Mouse (Mus musculus): ENCODE measurements around the gene Gm853. TPM values are rescaled to one million over a fixed set of nuclear protein-coding genes. Genes with fewer than 3 reads are reported as not detected.

Gm853 gene
- polyA plus RNA-seq, 1 experiment, result not detected

GRCm38 (mm10) chr4:130183023-130183422, 39.2 kb downstream of the Gm853 start:
- TF ChIP-seq EP300 (IDR thresholded peaks at IDR 0.05; ENCODE audit: insufficient read depth, low read depth, low read length) (no peak), POLR2A (IDR thresholded peaks at IDR 0.05; ENCODE audit: insufficient read depth, low read length) (no peak), CTCF (IDR thresholded peaks at IDR 0.05; ENCODE audit: low read depth, low read length) (no peak)
- no peak overlapping the region for H3K4me3 ChIP-seq (ENCODE audit: low read depth, low read length)
- no peaks in the 10 kb centered on the region for H3K27me3 ChIP-seq (ENCODE audit: control insufficient read depth, insufficient read depth, low read length, poor library complexity, severe bottlenecking)
- no peak overlapping the region for H3K27ac ChIP-seq (ENCODE audit: insufficient read depth, low read length)
- H3K9ac ChIP-seq (ENCODE audit: low read depth, poor library complexity, severe bottlenecking), result no peak overlapping the region
- no peaks in the 10 kb centered on the region for H3K9me3 ChIP-seq (replicated peaks; ENCODE audit: control insufficient read depth, insufficient read depth, low read length, poor library complexity, severe bottlenecking)
- no peaks in the 10 kb centered on the region for H3K4me1 ChIP-seq (ENCODE audit: control insufficient read depth, insufficient read depth, low read length)
- no peaks in the 10 kb centered on the region for H3K36me3 ChIP-seq (ENCODE audit: control insufficient read depth, insufficient read depth, low read length, poor library complexity, severe bottlenecking)

DNA sequence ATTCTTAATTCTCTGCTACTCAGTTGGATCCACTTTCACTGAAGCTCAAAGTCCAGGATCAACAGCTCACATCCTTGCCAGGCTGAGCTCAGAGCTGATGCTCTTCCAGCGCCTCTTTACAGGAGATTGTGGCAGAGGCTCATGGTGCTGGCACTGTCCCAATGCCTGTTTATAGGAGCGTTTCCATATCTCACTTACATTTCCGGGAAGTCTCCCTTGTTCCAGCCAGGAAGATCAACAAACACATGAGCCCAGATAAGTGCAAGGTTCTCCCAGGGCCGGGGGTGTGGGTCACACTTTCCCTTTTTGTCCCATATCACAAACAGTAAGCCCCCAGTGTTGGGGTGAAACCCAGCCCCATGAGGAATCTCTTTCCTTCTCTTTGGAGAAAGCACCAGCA, 40.3 kb downstream of the Gm853 start:
- Histone ChIP-seq H3K27ac (ENCODE audit: insufficient read depth, low read length) (no peak overlapping the region), H3K9ac (ENCODE audit: low read depth, poor library complexity, severe bottlenecking) (no peak overlapping the region), H3K27me3 (ENCODE audit: control insufficient read depth, insufficient read depth, low read length, poor library complexity, severe bottlenecking) (no peaks in the 10 kb centered on the region), H3K9me3 (replicated peaks; ENCODE audit: control insufficient read depth, insufficient read depth, low read length, poor library complexity, severe bottlenecking) (no peaks in the 10 kb centered on the region), H3K4me3 (ENCODE audit: low read depth, low read length) (no peak overlapping the region), H3K4me1 (ENCODE audit: control insufficient read depth, insufficient read depth, low read length) (no peaks in the 10 kb centered on the region), H3K36me3 (ENCODE audit: control insufficient read depth, insufficient read depth, low read length, poor library complexity, severe bottlenecking) (no peaks in the 10 kb centered on the region)
- TF ChIP-seq CTCF (IDR thresholded peaks at IDR 0.05; ENCODE audit: low read depth, low read length) (no peak), EP300 (IDR thresholded peaks at IDR 0.05; ENCODE audit: insufficient read depth, low read depth, low read length) (no peak), POLR2A (IDR thresholded peaks at IDR 0.05; ENCODE audit: insufficient read depth, low read length) (no peak)

- H3K27ac ChIP-seq (ENCODE audit: insufficient read depth, low read length), result no peak overlapping the region
- H3K4me3 ChIP-seq (ENCODE audit: low read depth, low read length), result no peak overlapping the region
- H3K9me3 ChIP-seq (replicated peaks; ENCODE audit: control insufficient read depth, insufficient read depth, low read length, poor library complexity, severe bottlenecking), result no peaks in the 10 kb centered on the region
- H3K4me1 ChIP-seq (ENCODE audit: control insufficient read depth, insufficient read depth, low read length), result peaks cover under 1% of the 10 kb centered on the region
- H3K9ac ChIP-seq (ENCODE audit: low read depth, poor library complexity, severe bottlenecking), result no peak overlapping the region
- H3K36me3 ChIP-seq (ENCODE audit: control insufficient read depth, insufficient read depth, low read length, poor library complexity, severe bottlenecking), result no peaks in the 10 kb centered on the region
- H3K27me3 ChIP-seq (ENCODE audit: control insufficient read depth, insufficient read depth, low read length, poor library complexity, severe bottlenecking), result no peaks in the 10 kb centered on the region
- TF ChIP-seq EP300 (IDR thresholded peaks at IDR 0.05; ENCODE audit: insufficient read depth, low read depth, low read length) (no peak), POLR2A (IDR thresholded peaks at IDR 0.05; ENCODE audit: insufficient read depth, low read length) (no peak), CTCF (IDR thresholded peaks at IDR 0.05; ENCODE audit: low read depth, low read length) (no peak)
Observed at GRCm38 (mm10) chr4:130180909-130181602, 41.1 kb downstream of the Gm853 start.

GRCm38 (mm10) chr4:130179876-130180275, 42.3 kb downstream of the Gm853 start:
- Histone ChIP-seq H3K36me3 (ENCODE audit: control insufficient read depth, insufficient read depth, low read length, poor library complexity, severe bottlenecking) (no peaks in the 10 kb centered on the region), H3K4me3 (ENCODE audit: low read depth, low read length) (no peak overlapping the region), H3K4me1 (ENCODE audit: control insufficient read depth, insufficient read depth, low read length) (peaks cover 5% of the 10 kb centered on the region), H3K9me3 (replicated peaks; ENCODE audit: control insufficient read depth, insufficient read depth, low read length, poor library complexity, severe bottlenecking) (no peaks in the 10 kb centered on the region), H3K9ac (ENCODE audit: low read depth, poor library complexity, severe bottlenecking) (no peak overlapping the region), H3K27ac (ENCODE audit: insufficient read depth, low read length) (no peak overlapping the region), H3K27me3 (ENCODE audit: control insufficient read depth, insufficient read depth, low read length, poor library complexity, severe bottlenecking) (no peaks in the 10 kb centered on the region)
- TF ChIP-seq CTCF (IDR thresholded peaks at IDR 0.05; ENCODE audit: low read depth, low read length) (no peak), POLR2A (IDR thresholded peaks at IDR 0.05; ENCODE audit: insufficient read depth, low read length) (no peak), EP300 (IDR thresholded peaks at IDR 0.05; ENCODE audit: insufficient read depth, low read depth, low read length) (no peak)

GRCm38 (mm10) chr4:130177536-130177935, 44.7 kb downstream of the Gm853 start:
- H3K27ac ChIP-seq (ENCODE audit: insufficient read depth, low read length), result no peak overlapping the region
- H3K27me3 ChIP-seq (ENCODE audit: control insufficient read depth, insufficient read depth, low read length, poor library complexity, severe bottlenecking), result no peaks in the 10 kb centered on the region
- no peak for TF ChIP-seq EP300 (IDR thresholded peaks at IDR 0.05; ENCODE audit: insufficient read depth, low read depth, low read length)
- no peak for TF ChIP-seq CTCF (IDR thresholded peaks at IDR 0.05; ENCODE audit: low read depth, low read length)
- no peak for TF ChIP-seq POLR2A (IDR thresholded peaks at IDR 0.05; ENCODE audit: insufficient read depth, low read length)

GRCm38 (mm10) chr4:130177087-130177486, 45.1 kb downstream of the Gm853 start:
- H3K4me1 ChIP-seq (ENCODE audit: control insufficient read depth, insufficient read depth, low read length), result peaks cover 7% of the 10 kb centered on the region
- H3K9ac ChIP-seq (ENCODE audit: low read depth, poor library complexity, severe bottlenecking), result no peak overlapping the region
- H3K27ac ChIP-seq (ENCODE audit: insufficient read depth, low read length), result no peak overlapping the region
- no peaks in the 10 kb centered on the region for H3K27me3 ChIP-seq (ENCODE audit: control insufficient read depth, insufficient read depth, low read length, poor library complexity, severe bottlenecking)
- H3K9me3 ChIP-seq (replicated peaks; ENCODE audit: control insufficient read depth, insufficient read depth, low read length, poor library complexity, severe bottlenecking), result no peaks in the 10 kb centered on the region
- TF ChIP-seq EP300 (IDR thresholded peaks at IDR 0.05; ENCODE audit: insufficient read depth, low read depth, low read length) (no peak), POLR2A (IDR thresholded peaks at IDR 0.05; ENCODE audit: insufficient read depth, low read length) (no peak), CTCF (IDR thresholded peaks at IDR 0.05; ENCODE audit: low read depth, low read length) (no peak)
- no peak overlapping the region for H3K4me3 ChIP-seq (ENCODE audit: low read depth, low read length)
- no peaks in the 10 kb centered on the region for H3K36me3 ChIP-seq (ENCODE audit: control insufficient read depth, insufficient read depth, low read length, poor library complexity, severe bottlenecking)

More at GRCm38 (mm10) chr4:130177536-130177935, 44.7 kb downstream of the Gm853 start:
- H3K4me3 ChIP-seq (ENCODE audit: low read depth, low read length), result no peak overlapping the region
- H3K4me1 ChIP-seq (ENCODE audit: control insufficient read depth, insufficient read depth, low read length), result peaks cover 7% of the 10 kb centered on the region
- no peaks in the 10 kb centered on the region for H3K9me3 ChIP-seq (replicated peaks; ENCODE audit: control insufficient read depth, insufficient read depth, low read length, poor library complexity, severe bottlenecking)
- no peak overlapping the region for H3K9ac ChIP-seq (ENCODE audit: low read depth, poor library complexity, severe bottlenecking)
- H3K36me3 ChIP-seq (ENCODE audit: control insufficient read depth, insufficient read depth, low read length, poor library complexity, severe bottlenecking), result no peaks in the 10 kb centered on the region
